Mouse (Mus musculus) MN1 (cell line): ENCODE measurements around the gene Cdk2ap2.
"Not testable (repeated sequence)": the region's sequence is repeated elsewhere in the genome, so short reads cannot be mapped to it uniquely, and the experiment has no call there.

Source experiments
- DNase-seq: peaks from one replicate; pipeline ENCODE4 v3.0.0-alpha.2; 2016; ENCODE audit warnings: low spot score

Gene Cdk2ap2

DNA sequence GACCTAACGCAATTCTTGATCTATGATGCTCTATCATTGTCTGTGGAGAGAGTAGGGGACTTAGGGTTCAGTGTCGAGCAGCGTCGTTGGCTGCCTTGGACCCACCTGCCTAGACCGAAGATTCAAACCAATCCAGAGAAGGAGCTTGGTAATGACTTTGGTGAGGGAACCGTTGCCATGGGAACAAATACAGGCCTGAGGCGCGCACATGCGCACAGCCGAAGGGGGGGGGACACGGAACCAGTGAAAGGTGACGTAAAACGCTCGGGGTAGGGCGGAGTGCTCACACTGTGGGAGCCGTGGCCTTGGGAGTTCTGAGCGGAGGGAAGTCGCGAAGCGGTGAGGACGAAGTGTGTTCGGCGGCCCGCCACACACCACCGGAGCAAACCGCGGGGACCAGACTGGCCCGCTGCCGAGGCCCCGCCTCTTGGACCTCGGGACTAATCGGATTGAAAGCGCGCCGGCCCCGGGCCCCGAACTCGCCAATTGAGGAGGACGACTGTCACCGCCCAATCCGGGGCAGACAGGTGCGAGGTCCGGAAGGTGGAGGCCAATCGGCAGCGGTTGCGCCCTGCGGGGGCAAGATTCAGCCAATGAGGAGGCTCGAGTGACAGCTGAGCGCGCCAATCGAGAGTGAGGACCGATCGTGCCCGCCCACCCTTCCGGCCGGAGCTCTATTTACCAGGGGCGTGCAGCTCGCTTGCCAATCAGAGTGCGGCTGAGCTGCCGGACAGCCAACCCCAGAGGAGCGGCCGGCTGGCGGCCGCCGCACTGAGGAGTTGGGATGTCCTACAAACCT, at the start of gene Cdk2ap2:
Gene Cdk2ap2, plus strand, starts transcription at position 541 of the 799 bp plus-strand sequence.
- DNase-seq: peak; percentile 97

DNA sequence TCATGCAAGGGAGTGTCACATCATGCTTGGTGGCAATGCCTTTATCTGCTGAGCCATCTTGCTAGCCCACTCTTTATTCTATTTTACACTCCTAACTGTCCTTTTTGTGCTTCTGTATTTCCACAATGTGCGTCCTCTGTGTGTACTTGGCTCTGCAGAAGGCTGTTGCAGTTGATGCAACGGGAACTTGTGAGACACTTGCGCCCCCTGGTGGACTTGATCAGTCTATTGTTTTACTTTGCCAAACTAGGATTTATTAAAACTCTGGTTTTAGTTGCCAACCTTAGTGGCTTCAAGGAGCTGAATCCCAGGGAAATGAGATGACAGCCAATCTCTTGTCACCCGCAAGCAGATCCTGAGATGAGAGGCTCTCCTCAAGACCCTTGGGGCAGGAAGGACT, 49.1 kb upstream of the Cdk2ap2 start:
- DNase-seq: peak; percentile 66

DNA sequence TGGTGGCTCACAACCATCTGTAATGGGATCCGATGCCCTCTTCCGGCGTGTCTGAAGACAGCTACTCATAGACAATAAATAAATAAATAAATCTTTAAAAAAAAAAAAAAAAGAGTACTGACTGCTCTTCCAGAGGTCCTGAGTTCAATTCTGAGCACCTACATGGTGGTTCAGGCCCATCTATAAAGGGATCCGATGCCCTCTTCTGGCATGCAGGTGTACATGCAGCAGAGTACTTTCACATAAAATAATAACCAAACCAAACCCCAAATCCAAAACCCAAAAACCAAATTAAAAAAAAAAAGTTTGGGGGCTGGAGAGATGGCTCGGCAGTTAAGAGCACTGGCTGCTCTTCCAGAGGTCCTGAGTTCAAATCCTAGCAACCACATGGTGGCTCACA, 47.9 kb upstream of the Cdk2ap2 start:
- DNase-seq: not testable (repeated sequence)

DNA sequence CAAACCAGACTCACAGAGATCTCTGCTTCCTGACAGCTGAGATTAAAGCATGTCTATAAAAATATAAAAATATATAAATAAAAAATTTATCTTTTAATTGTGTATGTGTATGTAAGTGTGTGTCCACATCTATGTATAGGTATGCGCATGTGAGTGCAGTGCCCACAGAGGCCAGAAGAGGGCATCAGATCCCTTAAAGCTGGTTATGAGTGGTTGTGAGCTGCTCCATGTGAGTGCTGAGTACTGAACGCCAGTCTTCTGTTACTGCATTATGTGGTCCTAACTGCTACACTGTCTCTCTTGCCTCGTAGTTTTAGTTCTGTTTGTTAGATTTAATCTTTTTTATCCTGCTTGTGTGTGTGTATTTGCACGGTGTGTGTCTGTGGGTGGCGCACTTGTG, 46.0 kb upstream of the Cdk2ap2 start:
- no peak for DNase-seq

DNA sequence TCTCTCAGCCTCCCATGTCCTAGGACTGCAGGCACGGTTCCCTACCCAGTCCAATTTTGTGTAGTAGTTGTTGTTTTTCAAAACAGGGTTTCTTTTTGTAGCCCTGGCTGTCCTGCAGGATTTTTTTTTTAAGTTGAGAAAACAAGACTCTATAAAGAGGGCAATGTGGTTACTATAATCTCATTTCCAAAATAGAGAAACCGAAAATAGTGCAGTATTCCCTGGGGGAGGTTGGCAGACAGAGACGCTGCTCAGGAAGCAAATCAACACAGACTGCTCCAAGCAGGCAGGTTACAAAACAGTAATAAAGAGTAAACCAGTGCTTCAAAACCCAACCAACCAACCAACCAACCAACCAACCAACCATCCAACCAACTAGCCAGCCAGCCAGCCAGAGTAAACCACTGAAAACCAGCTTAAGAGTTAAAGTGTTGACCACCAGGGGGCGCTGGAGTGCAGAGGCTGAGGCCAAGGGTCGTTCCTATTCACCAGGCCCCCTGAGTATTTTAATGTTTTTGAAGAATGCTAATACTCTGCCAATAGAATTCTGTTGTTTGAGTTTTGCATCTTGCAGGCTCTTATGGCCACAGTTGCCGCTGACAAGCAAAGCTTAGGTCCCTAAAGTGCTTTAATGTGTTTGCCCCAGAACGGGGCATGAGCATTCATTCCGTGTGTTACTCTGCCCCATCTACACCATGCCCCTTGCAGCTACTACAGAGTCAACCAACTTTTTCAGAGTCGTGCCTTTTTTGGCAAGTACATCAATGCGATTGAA, 45.1 kb upstream of the Cdk2ap2 start:
- DNase-seq: peak; percentile 50

DNA sequence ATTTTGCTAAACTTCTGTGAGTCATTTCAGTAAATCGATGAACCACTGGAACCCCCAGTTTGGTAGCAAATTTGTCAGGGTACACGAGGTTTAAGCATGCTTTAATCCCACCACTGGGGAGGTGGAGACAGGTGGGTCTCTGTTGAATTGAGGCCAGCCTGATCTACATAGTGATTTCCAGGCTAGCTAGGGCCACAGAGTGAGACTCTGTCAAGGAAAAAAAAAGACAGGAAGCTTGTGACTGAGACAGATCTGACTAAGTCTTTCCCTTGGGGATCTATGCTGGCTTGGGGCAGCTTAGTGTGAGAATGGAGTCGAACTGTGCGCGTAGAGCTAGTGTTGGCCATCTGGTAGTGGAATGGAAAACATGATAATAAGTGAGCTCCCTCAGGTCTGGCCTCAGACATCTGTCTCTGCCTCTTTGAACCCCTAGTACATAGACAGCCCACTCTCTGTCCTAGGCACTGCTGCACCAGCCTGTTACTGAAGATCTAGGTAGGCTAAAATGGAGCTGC, 44.4 kb upstream of the Cdk2ap2 start:
- DNase-seq: no peak

DNA sequence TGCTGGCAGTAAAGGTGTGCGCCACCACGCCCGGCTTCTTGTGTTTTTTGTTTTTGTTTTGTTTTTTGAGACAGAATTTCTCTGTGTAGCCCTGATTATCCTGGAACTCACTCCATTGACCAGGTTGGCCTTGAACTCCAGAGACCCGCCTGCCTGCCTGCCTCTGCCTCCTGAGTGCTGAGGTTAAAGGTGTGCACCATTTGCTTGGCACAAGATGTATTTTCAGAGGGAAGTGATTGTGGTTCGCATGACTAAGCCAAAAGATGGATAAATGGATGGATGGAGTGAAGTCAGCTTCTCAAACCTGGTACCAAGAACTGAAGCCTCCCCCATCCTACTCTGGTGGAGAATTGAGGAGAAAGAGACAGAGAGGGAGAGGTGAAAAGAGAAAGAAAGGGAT, 42.4 kb upstream of the Cdk2ap2 start:
- no peak for DNase-seq

DNA sequence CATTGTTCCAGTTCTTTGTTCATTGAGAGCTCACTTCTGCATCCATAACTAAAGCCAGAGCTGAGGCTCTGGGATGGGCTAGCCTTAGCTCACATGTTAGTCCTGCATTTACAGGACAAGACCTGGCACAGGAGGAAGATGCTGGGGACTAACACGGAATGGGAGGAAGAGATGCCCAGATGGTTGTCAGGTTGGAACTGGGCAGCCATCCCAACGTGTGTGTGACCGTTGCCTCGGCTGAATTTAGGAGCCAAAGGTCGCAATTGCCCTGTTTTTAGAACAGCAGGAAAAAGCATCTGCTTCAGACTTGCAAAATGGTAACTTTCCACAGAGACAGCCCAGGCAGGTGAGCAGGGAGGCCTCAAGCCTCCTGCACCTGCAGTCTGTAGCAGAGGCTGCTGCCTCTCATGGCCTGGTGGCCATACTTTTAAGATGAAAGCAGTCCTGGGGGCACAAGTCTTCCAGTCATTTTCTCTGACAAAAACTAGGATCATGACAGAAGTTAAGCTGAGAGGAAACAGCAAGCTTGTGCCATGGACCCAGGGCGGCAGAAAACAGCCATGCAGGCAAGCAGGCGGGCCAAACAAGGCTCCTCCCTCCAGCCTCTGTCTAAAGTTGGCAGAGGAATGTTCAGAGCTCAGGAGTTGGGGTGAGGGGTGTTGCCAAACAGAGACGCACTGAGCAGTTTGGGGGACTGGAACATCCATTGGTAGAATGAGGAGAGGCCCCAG, 41.6 kb upstream of the Cdk2ap2 start:
- no peak for DNase-seq

DNA sequence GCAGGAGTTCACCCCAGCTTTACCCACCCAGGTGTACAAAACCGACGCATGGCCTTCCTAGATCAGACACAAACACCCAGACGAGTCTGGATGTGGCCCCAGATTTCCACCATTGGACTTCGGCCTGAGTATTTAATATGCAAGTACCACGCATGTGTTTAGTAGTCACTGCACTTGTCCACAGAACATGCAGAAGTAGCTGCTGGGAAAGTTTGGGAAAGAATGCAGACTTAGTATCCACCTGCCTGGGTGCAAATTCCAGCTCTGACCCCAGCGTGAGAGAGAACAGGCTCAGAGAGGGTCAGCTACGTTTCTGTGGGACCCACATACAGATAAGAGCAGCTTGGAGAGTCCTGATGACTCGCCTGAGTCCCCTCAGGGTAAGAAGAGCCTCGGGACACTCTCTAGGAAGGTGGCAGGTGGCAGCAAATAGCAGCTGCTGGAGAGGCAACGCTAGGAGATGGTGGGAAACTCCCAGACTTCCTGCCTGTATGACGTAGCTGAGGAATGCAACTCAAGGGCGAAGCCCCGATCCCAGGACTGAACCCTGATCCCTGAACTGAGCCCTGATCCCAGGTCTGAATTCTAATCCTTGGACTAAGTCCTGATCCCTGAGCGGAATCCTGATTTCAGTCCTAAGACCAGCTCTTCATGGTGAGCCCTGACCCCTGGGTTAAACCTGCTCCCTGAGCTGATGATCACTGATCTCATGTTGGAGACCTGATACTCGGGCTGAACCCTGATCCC, 40.9 kb upstream of the Cdk2ap2 start:
- DNase-seq: no peak

DNA sequence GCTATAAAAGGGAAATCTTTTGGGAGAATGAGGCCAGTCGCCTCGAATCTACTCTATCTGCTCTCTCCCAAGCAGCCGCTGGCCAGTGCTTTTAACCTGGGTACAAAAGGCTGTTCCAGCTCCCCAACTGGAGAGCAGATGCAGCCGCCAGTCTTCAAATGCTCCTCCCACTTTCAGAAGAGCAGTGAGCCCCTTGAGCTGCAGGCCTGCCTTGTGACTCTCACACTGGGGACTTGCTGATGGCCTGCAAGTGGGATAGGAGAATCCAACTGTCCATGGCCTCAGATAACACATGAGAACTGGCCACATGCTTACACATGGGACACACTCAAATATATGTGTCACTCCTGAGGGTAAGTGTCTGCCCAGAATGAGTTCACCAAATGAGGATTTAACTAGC, 40.3 kb upstream of the Cdk2ap2 start:
- no peak for DNase-seq

DNA sequence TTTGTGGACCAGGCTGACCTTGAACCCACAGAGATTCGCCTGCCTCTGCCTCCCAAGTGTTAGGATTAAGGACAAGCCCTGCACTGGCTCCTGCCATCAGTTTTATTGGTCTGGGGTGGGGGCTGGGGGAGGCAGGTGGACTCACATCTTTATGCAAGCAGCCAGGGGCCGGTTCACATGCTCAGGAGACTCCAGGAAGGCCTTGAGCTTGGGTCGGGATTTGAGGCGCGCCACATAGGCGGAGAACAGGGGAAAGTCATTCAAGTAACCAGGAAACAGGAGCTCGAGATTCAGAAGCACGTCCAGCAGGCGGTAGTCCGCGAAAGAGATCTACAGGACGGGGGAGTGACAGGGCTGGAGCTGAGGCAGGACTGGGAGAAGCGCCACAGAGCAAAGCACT, 39.6 kb upstream of the Cdk2ap2 start:
- DNase-seq: no peak

DNA sequence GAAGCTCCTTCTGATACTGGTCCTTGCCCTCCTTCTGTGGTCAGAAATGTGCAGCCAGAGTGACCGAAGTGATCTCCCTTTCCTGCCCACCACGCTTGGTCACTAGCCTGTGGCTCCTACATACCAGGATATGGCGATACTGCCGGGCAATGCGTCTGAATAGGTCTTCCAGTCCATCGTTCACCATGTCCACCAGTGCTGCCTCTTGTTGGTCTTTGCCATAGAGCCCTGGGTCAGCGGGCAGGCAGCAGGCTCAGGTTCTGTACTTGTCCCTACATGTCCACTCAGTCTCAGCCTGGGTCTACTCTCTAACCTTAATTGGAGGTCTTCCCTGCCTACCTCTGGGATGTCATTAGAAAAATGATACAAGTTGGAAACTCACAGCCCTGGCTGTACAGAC, 39.0 kb upstream of the Cdk2ap2 start:
- no peak for DNase-seq

DNA sequence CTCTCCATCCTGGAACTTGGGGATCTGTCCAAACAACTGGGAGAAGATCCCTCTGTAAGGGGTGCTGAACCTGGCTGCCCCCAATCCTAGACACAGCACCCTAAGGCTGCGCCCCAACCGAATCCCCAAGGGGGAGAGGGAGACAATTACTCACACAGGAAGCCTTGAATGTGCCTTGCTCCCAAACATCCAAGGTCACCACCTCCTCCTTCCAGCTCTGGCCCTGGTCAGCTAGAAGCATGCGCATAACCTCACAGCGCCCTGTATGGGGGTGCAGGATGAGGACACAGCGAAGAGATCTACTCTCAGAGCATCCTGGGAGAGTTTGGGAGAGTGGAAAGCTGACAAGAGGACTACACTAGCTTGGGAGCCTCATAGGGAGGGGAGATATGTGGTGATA, 38.4 kb upstream of the Cdk2ap2 start:
- no peak for DNase-seq

DNA sequence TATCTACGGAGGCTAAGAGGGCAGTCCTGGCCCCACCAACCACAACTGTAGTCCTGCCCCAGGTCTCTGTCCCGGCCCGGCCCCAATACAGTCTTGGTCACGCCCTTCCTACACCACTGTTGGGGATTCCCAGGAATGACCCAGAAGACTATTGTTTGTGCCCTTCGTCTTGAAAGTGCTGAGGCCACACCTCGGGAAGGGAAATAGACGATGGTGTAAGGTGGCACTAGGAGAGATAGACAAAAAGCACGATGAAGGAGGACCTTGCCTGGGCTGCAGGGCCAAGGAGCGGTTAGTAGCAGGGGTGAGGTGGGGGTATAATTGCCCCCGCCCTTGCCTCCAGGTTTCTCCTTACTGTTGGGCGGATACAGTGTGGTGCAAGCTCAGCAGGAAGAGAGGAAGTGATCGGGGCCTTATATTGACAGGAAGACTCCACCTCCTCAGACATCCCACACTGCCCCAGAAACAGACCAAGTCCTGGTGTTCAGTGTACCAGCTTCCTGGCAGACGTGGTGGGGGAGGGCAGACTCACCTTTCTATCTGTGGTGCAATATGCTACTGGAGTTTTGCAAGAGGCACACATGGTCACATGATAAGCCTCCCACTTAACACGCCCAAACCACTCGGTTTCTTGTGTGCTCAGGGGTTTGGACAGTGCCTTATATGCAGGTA, 37.8 kb upstream of the Cdk2ap2 start, which contains the start of gene Gstp3:
Gene Gstp3, minus strand, starts transcription at position 501 of the 672 bp plus-strand sequence.
- no peak for DNase-seq

DNA sequence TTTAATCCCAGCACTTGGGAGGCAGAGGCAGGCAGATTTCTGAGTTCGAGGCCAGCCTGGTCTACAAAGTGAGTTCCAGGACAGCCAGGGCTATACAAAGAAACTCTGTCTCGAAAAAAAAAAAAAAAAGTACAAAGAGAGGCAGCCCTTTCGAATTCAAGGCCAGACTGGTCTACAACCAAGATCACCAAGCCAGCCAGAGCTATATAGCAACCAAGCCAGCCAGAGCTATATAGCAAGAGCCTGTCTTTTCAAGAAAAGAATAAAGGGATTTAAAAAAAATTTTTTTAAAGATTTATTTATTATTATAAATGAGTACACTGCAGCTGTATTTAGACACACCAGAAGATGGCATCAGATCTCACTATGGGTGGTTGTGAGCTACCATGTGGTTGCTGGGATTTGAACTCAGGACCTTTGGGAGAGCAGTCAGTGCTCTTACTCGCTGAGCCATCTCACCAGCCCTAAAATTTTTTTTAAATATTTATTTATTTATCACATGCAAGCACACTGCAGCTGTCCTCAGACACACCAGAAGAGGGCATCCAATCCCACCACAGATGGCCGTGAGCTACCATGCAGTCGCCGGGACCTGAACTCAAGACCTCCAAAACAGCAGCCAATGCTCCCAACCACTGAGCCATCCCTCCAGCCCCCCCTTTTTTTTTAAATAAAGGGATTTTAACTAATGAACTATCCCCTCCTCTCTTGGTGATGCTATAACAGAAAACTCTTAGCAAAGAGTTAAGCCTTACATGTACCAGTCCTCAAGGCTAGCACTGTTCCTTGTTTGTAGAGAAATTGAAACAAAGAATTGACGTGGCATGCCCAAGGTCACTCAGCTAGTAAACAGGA, 36.7 kb upstream of the Cdk2ap2 start:
- not testable (repeated sequence) for DNase-seq

DNA sequence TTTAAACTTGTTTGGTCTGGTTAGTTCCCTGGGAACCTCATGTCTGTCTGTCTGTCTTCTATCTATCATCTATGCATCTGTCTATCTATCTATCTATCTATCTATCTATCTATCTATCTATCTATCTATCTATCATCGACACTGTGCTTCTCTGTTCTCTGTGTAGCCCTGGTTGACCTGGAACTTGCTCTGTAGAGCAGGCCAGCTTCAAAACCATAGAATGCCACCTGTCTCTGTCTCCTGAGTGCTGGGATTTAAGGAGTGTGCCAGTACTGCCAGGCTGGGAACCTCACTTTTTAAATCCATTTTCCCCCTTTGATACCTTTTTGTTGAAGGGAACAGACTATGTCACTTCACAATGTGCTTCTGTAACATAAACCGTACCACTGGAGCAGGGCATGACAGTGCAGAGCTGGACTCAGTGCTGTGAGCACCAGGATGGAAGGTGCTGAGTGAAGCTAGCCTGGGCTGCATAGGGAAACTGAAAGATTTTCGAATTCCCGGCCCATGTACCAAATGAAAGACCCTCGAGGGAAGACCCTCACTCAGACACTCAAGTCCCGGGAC, 36.0 kb upstream of the Cdk2ap2 start:
- DNase-seq: no peak

DNA sequence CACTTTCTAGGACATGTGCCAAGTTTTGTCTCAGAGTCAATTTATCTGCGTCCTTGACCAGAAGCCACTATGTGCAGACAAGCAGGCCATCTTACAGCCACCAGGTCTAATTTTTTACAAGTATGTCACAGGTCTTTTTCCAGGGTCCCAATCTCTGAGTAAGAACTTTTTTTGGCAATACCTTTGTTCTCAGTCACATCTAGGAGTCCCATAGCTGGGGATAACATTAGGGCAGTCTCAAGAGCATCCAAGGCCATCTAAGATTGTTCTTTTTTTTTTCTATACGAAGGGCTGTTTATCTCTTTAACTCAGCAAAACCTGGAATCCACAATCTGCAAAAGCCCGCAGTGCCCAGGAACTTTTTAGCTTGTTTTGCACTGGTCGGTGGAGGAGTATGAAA, 33.6 kb upstream of the Cdk2ap2 start:
- DNase-seq: not testable (repeated sequence)

DNA sequence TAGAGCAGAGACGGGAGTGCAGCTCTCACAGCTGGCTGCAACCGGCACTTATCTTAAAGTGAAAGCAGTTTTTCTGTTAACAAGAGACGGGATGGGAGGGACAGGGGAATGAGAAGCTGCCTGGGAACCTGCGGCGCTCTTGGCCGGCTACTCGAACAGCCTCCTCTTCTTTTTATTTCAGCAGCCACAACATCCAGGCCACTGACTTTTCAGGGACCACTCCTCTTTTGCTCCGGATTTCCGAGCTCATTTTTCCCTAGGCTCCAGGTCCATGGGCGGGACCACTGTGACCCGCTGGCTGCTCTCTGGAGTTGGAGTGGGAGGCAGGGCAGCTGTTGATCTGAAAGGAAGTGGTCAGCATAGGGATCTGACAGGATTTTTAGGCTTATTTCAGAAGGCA, 32.5 kb upstream of the Cdk2ap2 start:
- not testable (repeated sequence) for DNase-seq

DNA sequence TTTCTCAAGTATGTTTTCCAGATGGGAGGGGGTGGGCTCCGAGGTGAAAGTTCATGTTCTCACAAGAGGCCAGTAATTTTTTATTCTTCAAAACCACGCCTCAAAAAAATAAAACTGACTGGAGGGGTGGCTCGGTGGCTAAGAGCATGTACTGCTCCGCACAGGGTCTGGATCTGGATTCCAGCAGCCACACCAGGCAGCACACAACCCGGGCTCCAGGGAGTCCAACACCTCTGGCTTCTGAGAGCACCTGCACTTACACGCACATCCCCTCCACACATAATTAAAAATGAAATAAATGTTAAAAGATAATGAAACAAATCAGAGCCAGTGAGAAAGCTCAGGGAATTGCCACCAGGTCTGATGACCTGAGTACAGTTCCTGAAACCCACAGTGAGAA, 30.7 kb upstream of the Cdk2ap2 start:
- no peak for DNase-seq

DNA sequence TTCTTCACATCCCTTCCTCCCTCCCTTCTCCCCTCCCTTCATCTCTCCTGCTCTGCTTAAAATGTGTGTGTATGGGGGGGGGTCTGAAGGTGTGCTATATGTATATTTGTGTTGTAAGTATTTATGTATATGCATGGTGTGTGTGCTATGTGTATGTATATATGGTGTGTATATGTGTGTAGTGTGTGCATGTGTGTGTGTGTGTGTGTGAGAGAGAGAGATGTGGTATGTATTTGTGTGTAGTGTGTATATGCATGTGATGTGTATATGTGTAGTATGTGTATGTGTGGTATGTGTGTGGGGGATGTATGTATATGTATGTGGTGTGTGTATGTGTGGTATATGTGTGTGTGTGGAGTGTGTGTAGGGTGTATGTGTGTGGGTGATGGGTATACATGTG, 30.1 kb upstream of the Cdk2ap2 start:
- DNase-seq: no peak
